Mouse (Mus musculus): ENCODE results near the gene Jam3. TPM values are rescaled to one million over a fixed set of nuclear protein-coding genes. Genes with fewer than 3 reads are reported as not detected.
A peak's percentile ranks its signal among the peaks of the same experiment; 100 is the strongest.

Jam3 gene
- polyA plus RNA-seq, 1 experiment from 2014 or later, result 70.0 TPM

DNA sequence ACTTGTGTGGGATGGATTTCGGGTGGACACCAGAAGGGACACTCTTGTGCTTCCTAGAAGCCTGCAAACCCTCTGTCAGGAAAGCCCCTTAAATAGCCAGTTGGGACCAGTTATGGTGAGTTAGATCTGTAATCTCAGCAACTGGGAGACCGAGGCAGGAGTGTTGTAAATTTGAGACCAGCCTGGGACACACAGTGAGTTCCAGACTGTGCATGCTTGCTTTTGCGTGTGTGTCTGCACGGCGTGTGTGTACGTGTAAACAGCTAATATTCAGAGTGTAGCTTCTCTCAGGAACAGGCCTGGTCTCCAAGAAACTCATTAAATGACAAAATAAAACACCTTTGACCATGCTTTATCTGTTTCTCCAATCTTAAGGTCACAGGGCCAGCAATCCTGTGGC lies 20.5 kb upstream of the Jam3 start:
- Histone ChIP-seq H3K4me3 (ENCODE audit: low read depth, low read length) (no peak overlapping the region), H3K36me3 (ENCODE audit: control insufficient read depth, insufficient read depth, low read length) (no peaks in the 10 kb centered on the region), H3K4me2 (replicated peaks; ENCODE audit: low read depth, low read length) (no peak overlapping the region), H3K27ac (ENCODE audit: low read length) (no peak overlapping the region), H3K4me1 (ENCODE audit: control insufficient read depth, insufficient read depth, low read length) (no peaks in the 10 kb centered on the region), H3K9me3 (ENCODE audit: control insufficient read depth, low read depth, low read length) (no peaks in the 10 kb centered on the region), H3K9ac (replicated peaks; ENCODE audit: low read depth, low read length) (no peak overlapping the region), H3K27me3 (ENCODE audit: control insufficient read depth, insufficient read depth, low read length) (no peaks in the 10 kb centered on the region)
- no peak for ATAC-seq (ENCODE audit: insufficient number of reproducible peaks, insufficient read depth, low FRiP score, low read depth)
- 90% methylated on average over 6 of the region's 6 CpGs for WGBS

DNA sequence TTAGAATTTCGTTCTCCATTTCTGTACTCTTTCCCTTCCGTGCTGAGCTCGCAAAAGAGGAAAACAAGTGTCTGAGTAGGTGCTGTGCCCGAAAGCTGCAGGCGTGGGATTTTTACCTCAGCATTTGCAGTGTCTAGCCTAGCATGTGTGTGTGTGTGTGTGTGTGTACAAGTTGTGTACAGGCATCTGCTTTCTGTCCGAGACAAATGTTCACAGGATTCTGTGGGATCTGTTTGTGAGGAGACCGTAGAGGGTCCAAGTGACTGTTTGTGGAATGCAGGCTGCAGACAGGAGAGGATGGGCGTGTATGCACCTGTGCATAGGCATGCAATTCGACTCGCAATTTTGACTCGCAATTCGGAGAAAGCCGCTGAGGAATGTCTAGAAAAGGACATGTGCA lies 20.0 kb upstream of the Jam3 start:
- no peak overlapping the region for H3K4me3 ChIP-seq (ENCODE audit: low read depth, low read length)
- no peak overlapping the region for H3K9ac ChIP-seq (replicated peaks; ENCODE audit: low read depth, low read length)
- H3K4me2 ChIP-seq (replicated peaks; ENCODE audit: low read depth, low read length), result no peak overlapping the region
- H3K4me1 ChIP-seq (ENCODE audit: control insufficient read depth, insufficient read depth, low read length), result no peaks in the 10 kb centered on the region
- H3K36me3 ChIP-seq (ENCODE audit: control insufficient read depth, insufficient read depth, low read length), result no peaks in the 10 kb centered on the region
- H3K27me3 ChIP-seq (ENCODE audit: control insufficient read depth, insufficient read depth, low read length), result no peaks in the 10 kb centered on the region
- ATAC-seq (ENCODE audit: insufficient number of reproducible peaks, insufficient read depth, low FRiP score, low read depth), result no peak
- no peak overlapping the region for H3K27ac ChIP-seq (ENCODE audit: low read length)
- H3K9me3 ChIP-seq (ENCODE audit: control insufficient read depth, low read depth, low read length), result no peaks in the 10 kb centered on the region
- 82% methylated on average over 13 of the region's 13 CpGs for WGBS

DNA sequence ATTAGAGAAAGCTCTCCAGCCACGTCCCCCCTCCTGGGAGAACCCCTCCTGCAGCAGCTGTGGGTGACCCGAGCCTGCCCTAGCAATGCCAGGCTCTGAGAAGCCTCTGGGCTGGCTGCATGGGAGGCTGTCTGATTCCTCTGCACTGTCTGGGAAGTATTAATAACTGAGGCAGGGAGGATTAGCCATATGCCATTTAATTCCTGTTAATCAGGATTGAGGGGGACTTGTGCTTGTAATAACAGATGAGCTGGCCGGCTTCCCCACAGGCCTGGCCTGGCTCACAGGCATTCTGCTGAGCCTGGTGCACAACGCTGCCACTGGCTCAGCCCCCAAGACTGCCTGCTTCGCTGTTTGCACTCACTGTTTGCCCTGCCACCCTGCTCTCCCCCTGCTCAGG lies 18.9 kb upstream of the Jam3 start:
- Histone ChIP-seq H3K4me1 (ENCODE audit: control insufficient read depth, insufficient read depth, low read length) (no peaks in the 10 kb centered on the region), H3K9ac (replicated peaks; ENCODE audit: low read depth, low read length) (no peak overlapping the region), H3K27ac (ENCODE audit: low read length) (no peak overlapping the region), H3K27me3 (ENCODE audit: control insufficient read depth, insufficient read depth, low read length) (no peaks in the 10 kb centered on the region), H3K36me3 (ENCODE audit: control insufficient read depth, insufficient read depth, low read length) (no peaks in the 10 kb centered on the region), H3K4me3 (ENCODE audit: low read depth, low read length) (no peak overlapping the region), H3K4me2 (replicated peaks; ENCODE audit: low read depth, low read length) (no peak overlapping the region), H3K9me3 (ENCODE audit: control insufficient read depth, low read depth, low read length) (no peaks in the 10 kb centered on the region)
- ATAC-seq (ENCODE audit: insufficient number of reproducible peaks, insufficient read depth, low FRiP score, low read depth), result peak; percentile 33; the same call in 1 of the 2 replicates
- 24% methylated on average over 5 of the region's 5 CpGs for WGBS

DNA sequence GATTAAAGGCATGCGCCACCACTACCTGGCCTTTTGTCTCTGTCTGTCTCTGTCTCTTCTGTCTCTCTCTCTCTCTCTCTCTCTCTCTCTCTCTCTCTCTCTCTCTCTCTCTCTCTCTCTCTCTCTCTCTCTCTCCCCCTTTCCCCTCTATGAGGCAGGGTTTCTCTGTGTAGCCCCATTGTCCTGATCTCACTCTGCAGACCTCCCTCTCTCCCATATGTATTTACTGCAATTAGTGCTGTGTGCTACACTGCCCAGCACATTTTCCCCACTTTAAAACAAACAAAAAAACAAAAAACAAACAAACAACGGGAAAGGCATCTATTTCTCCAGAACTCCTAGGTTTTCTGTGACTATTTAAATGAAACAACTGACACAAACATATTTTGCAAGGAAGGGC lies 18.4 kb upstream of the Jam3 start:
- H3K9ac ChIP-seq (replicated peaks; ENCODE audit: low read depth, low read length), result no peak overlapping the region
- H3K27ac ChIP-seq (ENCODE audit: low read length), result no peak overlapping the region
- H3K4me1 ChIP-seq (ENCODE audit: control insufficient read depth, insufficient read depth, low read length), result no peaks in the 10 kb centered on the region
- no peaks in the 10 kb centered on the region for H3K9me3 ChIP-seq (ENCODE audit: control insufficient read depth, low read depth, low read length)
- no peaks in the 10 kb centered on the region for H3K27me3 ChIP-seq (ENCODE audit: control insufficient read depth, insufficient read depth, low read length)
- 61% methylated on average over 2 of the region's 2 CpGs for WGBS
- no peak overlapping the region for H3K4me3 ChIP-seq (ENCODE audit: low read depth, low read length)
- no peak for ATAC-seq (ENCODE audit: insufficient number of reproducible peaks, insufficient read depth, low FRiP score, low read depth)
- H3K4me2 ChIP-seq (replicated peaks; ENCODE audit: low read depth, low read length), result no peak overlapping the region
- H3K36me3 ChIP-seq (ENCODE audit: control insufficient read depth, insufficient read depth, low read length), result no peaks in the 10 kb centered on the region

- no peaks in the 10 kb centered on the region for H3K36me3 ChIP-seq (ENCODE audit: control insufficient read depth, insufficient read depth, low read length)
- no peak overlapping the region for H3K27ac ChIP-seq (ENCODE audit: low read length)
- H3K27me3 ChIP-seq (ENCODE audit: control insufficient read depth, insufficient read depth, low read length), result no peaks in the 10 kb centered on the region
- no peak overlapping the region for H3K4me3 ChIP-seq (ENCODE audit: low read depth, low read length)
- ATAC-seq (ENCODE audit: insufficient number of reproducible peaks, insufficient read depth, low FRiP score, low read depth), result no peak
- H3K9me3 ChIP-seq (ENCODE audit: control insufficient read depth, low read depth, low read length), result no peaks in the 10 kb centered on the region
- 86% methylated on average over 6 of the region's 6 CpGs for WGBS
- no peak overlapping the region for H3K4me2 ChIP-seq (replicated peaks; ENCODE audit: low read depth, low read length)
- H3K4me1 ChIP-seq (ENCODE audit: control insufficient read depth, insufficient read depth, low read length), result no peaks in the 10 kb centered on the region
- no peak overlapping the region for H3K9ac ChIP-seq (replicated peaks; ENCODE audit: low read depth, low read length)
These were observed 17.6 kb upstream of the Jam3 start for GRCm38 (mm10) chr9:27172839-27173238.

- WGBS, result 73% methylated on average over 3 of the region's 3 CpGs
- no peaks in the 10 kb centered on the region for H3K4me1 ChIP-seq (ENCODE audit: control insufficient read depth, insufficient read depth, low read length)
- H3K36me3 ChIP-seq (ENCODE audit: control insufficient read depth, insufficient read depth, low read length), result no peaks in the 10 kb centered on the region
- no peak overlapping the region for H3K4me3 ChIP-seq (ENCODE audit: low read depth, low read length)
- no peak overlapping the region for H3K27ac ChIP-seq (ENCODE audit: low read length)
- no peak overlapping the region for H3K9ac ChIP-seq (replicated peaks; ENCODE audit: low read depth, low read length)
- H3K9me3 ChIP-seq (ENCODE audit: control insufficient read depth, low read depth, low read length), result no peaks in the 10 kb centered on the region
- H3K4me2 ChIP-seq (replicated peaks; ENCODE audit: low read depth, low read length), result no peak overlapping the region
- ATAC-seq (ENCODE audit: insufficient number of reproducible peaks, insufficient read depth, low FRiP score, low read depth), result no peak
- no peaks in the 10 kb centered on the region for H3K27me3 ChIP-seq (ENCODE audit: control insufficient read depth, insufficient read depth, low read length)
These were observed 15.5 kb upstream of the Jam3 start for GRCm38 (mm10) chr9:27170726-27171125.

DNA sequence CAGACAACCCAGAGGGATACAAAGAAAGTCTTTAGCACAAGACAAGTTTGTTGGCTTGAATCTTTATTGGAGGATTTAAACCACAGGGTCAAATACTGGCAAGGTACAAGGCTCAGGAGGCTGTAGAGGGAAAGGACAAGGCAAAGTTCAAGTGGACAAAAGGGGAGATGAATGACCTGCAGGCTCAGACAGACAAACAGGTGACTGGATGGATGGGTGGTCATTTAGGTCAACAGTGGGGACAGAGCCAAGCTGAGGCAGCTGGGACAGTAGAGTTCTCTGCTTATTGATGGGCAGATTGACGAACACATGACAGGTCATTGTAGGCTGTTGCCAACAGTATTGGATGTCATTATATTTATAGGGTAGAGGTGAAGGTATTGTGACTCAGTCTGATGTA lies 11.8 kb upstream of the Jam3 start:
- ATAC-seq (ENCODE audit: insufficient number of reproducible peaks, insufficient read depth, low FRiP score, low read depth), result no peak
- 89% methylated on average over 1 of the region's 1 CpGs for WGBS
- no peak overlapping the region for H3K9ac ChIP-seq (replicated peaks; ENCODE audit: low read depth, low read length)

GRCm38 (mm10) chr9:27165596-27165995 lies 10.4 kb upstream of the Jam3 start:
- 63% methylated on average over 3 of the region's 3 CpGs for WGBS
- no peak overlapping the region for H3K27ac ChIP-seq (ENCODE audit: low read length)
- no peaks in the 10 kb centered on the region for H3K9me3 ChIP-seq (ENCODE audit: control insufficient read depth, low read depth, low read length)
- H3K36me3 ChIP-seq (ENCODE audit: control insufficient read depth, insufficient read depth, low read length), result no peaks in the 10 kb centered on the region
- ATAC-seq (ENCODE audit: insufficient number of reproducible peaks, insufficient read depth, low FRiP score, low read depth), result no peak
- no peaks in the 10 kb centered on the region for H3K27me3 ChIP-seq (ENCODE audit: control insufficient read depth, insufficient read depth, low read length)
- no peaks in the 10 kb centered on the region for H3K4me1 ChIP-seq (ENCODE audit: control insufficient read depth, insufficient read depth, low read length)
- H3K4me3 ChIP-seq (ENCODE audit: low read depth, low read length), result no peak overlapping the region
- no peak overlapping the region for H3K4me2 ChIP-seq (replicated peaks; ENCODE audit: low read depth, low read length)
- no peak overlapping the region for H3K9ac ChIP-seq (replicated peaks; ENCODE audit: low read depth, low read length)

More for the DNA sequence above, 11.8 kb upstream of the Jam3 start:
- Histone ChIP-seq H3K36me3 (ENCODE audit: control insufficient read depth, insufficient read depth, low read length) (no peaks in the 10 kb centered on the region), H3K27ac (ENCODE audit: low read length) (no peak overlapping the region), H3K9me3 (ENCODE audit: control insufficient read depth, low read depth, low read length) (no peaks in the 10 kb centered on the region), H3K4me3 (ENCODE audit: low read depth, low read length) (no peak overlapping the region), H3K27me3 (ENCODE audit: control insufficient read depth, insufficient read depth, low read length) (no peaks in the 10 kb centered on the region), H3K4me1 (ENCODE audit: control insufficient read depth, insufficient read depth, low read length) (no peaks in the 10 kb centered on the region), H3K4me2 (replicated peaks; ENCODE audit: low read depth, low read length) (no peak overlapping the region)

DNA sequence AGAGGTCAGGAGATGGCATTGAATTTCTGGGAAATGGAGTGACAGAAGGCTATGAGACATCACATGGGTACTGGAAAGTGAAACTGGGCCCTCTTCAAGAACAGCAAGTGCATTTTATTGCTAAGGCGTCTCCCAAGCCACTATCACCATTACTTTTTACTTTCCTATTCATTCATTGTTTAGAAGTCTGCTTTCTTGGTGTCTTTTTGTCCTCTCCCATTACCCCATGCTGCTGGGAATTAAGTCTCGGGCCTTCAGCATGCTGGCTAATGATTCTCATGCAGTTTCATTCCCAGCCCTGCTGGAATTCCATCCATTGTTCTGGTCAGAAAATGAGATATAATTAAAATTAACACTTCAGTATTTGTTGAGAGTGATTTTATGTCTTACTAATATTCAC lies 9.7 kb upstream of the Jam3 start:
- ATAC-seq (ENCODE audit: insufficient number of reproducible peaks, insufficient read depth, low FRiP score, low read depth), result no peak
- Histone ChIP-seq H3K27ac (ENCODE audit: low read length) (no peak overlapping the region), H3K4me3 (ENCODE audit: low read depth, low read length) (no peak overlapping the region), H3K36me3 (ENCODE audit: control insufficient read depth, insufficient read depth, low read length) (no peaks in the 10 kb centered on the region), H3K4me2 (replicated peaks; ENCODE audit: low read depth, low read length) (no peak overlapping the region), H3K4me1 (ENCODE audit: control insufficient read depth, insufficient read depth, low read length) (no peaks in the 10 kb centered on the region), H3K27me3 (ENCODE audit: control insufficient read depth, insufficient read depth, low read length) (no peaks in the 10 kb centered on the region), H3K9ac (replicated peaks; ENCODE audit: low read depth, low read length) (no peak overlapping the region), H3K9me3 (ENCODE audit: control insufficient read depth, low read depth, low read length) (no peaks in the 10 kb centered on the region)
- 70% methylated on average over 2 of the region's 2 CpGs for WGBS

Data from stomach, embryonic 14.5 days (tissue).